Comparison of ENCODE assay signal across 12 mouse cellular contexts in the genomic region with DNA sequence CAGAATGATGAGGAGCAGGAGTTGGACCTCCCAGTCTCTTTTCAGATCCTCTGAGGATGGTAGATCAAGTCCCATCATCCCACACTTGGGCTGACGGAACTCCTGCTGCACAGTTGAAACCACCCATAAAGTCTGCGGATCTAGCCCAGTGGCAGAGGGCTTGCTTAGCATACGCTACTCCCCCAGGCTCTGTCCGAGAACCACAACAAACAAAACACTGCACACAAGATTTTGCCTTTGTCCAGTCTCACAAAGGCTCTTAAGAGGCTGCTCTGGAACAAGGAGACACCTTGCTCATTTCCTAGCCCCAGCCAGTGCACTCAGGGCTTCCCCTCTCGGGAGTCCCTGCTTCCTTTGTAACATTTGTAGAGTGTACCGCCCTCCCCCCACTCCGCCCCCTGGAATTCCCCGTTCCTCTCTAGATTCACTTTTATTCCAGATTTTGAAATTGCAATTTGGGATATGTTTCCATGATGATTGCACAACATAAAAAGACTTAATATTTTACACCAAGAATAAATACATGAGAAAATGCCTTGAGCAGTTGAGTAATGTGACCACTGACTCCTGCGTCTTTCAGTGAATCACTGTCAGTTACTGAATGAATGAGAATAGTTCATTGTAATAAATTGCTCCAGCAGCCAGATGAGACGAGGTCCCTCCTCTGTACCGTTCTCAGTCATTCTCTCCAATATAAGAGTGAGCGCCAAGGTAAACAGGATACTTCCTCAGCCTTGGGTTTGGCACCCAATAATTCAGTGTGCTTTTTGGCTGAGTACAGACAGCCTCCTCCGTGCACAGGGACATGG.
A peak's percentile ranks its signal among the peaks of the same experiment; 100 is the strongest.
DNase-seq lines count a peak whose midpoint lies in the region; ATAC-seq and TF ChIP-seq lines count a peak whose summit lies in the region.
"Had no signal": no experiment of that assay in that cellular context is flagged by ENCODE, and none has a peak within 500 bp of the region (broad histone marks: within the 10 kb centered on the region; RNA-seq: fewer than 3 reads in every experiment).

No protein-coding gene starts in this region.

- TF ChIP-seq POLR2A in heart, adult 2 months (IDR thresholded peaks at IDR 0.05; ENCODE audit: insufficient read depth, low read depth, low read length) = no peak

- TF ChIP-seq CTCF in heart, adult 2 months (IDR thresholded peaks at IDR 0.05) = no peak
- TF ChIP-seq CTCF in Patski (IDR thresholded peaks at IDR 0.05) = no peak
- TF ChIP-seq CTCF in layer of hippocampus, adult 2 months (conservative IDR thresholded peaks at IDR 0.05) = no peak

- H3K27ac ChIP-seq in heart, adult 2 months = peak overlapping the region; percentile 45; the same call in 1 of the 2 replicates
- H3K27ac ChIP-seq in heart, embryonic 11.5 days (ENCODE audit: low read depth, low read length) = no peak overlapping the region
- peak overlapping the region; percentile 53; the same call in 1 of the 2 replicates for H3K27ac ChIP-seq in heart, embryonic 13.5 days (replicated peaks)
- H3K27ac ChIP-seq in lung, embryonic 16.5 days (ENCODE audit: low read length) = peak overlapping the region; percentile 69
- no peak overlapping the region for H3K27ac ChIP-seq in layer of hippocampus, adult 2 months
- H3K27ac ChIP-seq: forebrain, embryonic 15.5 days; neural tube, embryonic 12.5 days had no signal

- peak; percentile 64 to 66 for DNase-seq in heart, adult 2 months
- peak; percentile 87 for DNase-seq in Patski (ENCODE audit: low read depth, low spot score)
- no peak for DNase-seq in layer of hippocampus, adult 2 months (ENCODE audit: low spot score in 2 of 2)
- DNase-seq in left cerebral cortex, postnatal 25 days (ENCODE audit: low spot score in 2 of 2) = no peak
- no peak for DNase-seq in spleen, postnatal 36 days (ENCODE audit: low spot score in 2 of 2)
- DNase-seq: right cerebral cortex, postnatal 25 days had no signal

- WGBS in heart, adult 2 months = 43% methylated on average over 13 of the region's 13 CpGs
- 69% methylated on average over 13 of the region's 13 CpGs for WGBS in heart, embryonic 11.5 days (ENCODE audit: insufficient replicate concordance)
- WGBS in heart, embryonic 13.5 days = 67% methylated on average over 13 of the region's 13 CpGs
- 38% methylated on average over 13 of the region's 13 CpGs for WGBS in lung, embryonic 16.5 days

- H3K9me3 ChIP-seq in heart, embryonic 11.5 days (replicated peaks; ENCODE audit: control insufficient read depth, low read length) = no peaks in the 10 kb centered on the region
- no peaks in the 10 kb centered on the region for H3K9me3 ChIP-seq in heart, embryonic 13.5 days
- H3K9me3 ChIP-seq in lung, embryonic 16.5 days (ENCODE audit: control insufficient read depth, low read length) = no peaks in the 10 kb centered on the region
- H3K9me3 ChIP-seq: forebrain, embryonic 15.5 days; neural tube, embryonic 12.5 days had no signal

- CTCF ChIA-PET in Patski (lab: Charles Lee) = interaction anchor here (1.1 to 1.6 kb wide), 3 partner anchors 8 to 55 kb away, joined by 3 to 4 read pairs (median 4); no protein-coding TSS in a partner anchor

- no peaks in the 10 kb centered on the region for H3K27me3 ChIP-seq in heart, adult 2 months (ENCODE audit: control insufficient read depth, insufficient read depth, low read length)
- H3K27me3 ChIP-seq in heart, embryonic 11.5 days (ENCODE audit: control insufficient read depth, insufficient read depth, low read length) = no peaks in the 10 kb centered on the region
- H3K27me3 ChIP-seq in Patski = no peaks in the 10 kb centered on the region
- H3K27me3 ChIP-seq in heart, embryonic 13.5 days (replicated peaks) = no peaks in the 10 kb centered on the region
- H3K27me3 ChIP-seq in lung, embryonic 16.5 days (ENCODE audit: control insufficient read depth, insufficient read depth, low read depth, low read length) = no peaks in the 10 kb centered on the region
- H3K27me3 ChIP-seq: forebrain, embryonic 15.5 days; neural tube, embryonic 12.5 days had no signal

- H3K79me2 ChIP-seq in heart, adult 2 months (replicated peaks; ENCODE audit: control insufficient read depth, insufficient read depth, low read length) = no peaks in the 10 kb centered on the region

- H3K9ac ChIP-seq in heart, adult 2 months (ENCODE audit: low read depth, low read length) = no peak overlapping the region
- no peak overlapping the region for H3K9ac ChIP-seq in heart, embryonic 11.5 days (ENCODE audit: low read depth, low read length)
- no peak overlapping the region for H3K9ac ChIP-seq in heart, embryonic 13.5 days
- H3K9ac ChIP-seq in lung, embryonic 16.5 days (ENCODE audit: low read length) = peak overlapping the region; percentile 8; the same call in 1 of the 2 replicates
- H3K9ac ChIP-seq: forebrain, embryonic 15.5 days; neural tube, embryonic 12.5 days had no signal

- no peak overlapping the region for H3K4me3 ChIP-seq in heart, adult 2 months
- no peak overlapping the region for H3K4me3 ChIP-seq in heart, embryonic 11.5 days (ENCODE audit: low read depth, low read length)
- H3K4me3 ChIP-seq in heart, embryonic 13.5 days = no peak overlapping the region
- no peak overlapping the region for H3K4me3 ChIP-seq in lung, embryonic 16.5 days (ENCODE audit: low read length)
- H3K4me3 ChIP-seq in layer of hippocampus, adult 2 months = no peak overlapping the region
- H3K4me3 ChIP-seq: forebrain, embryonic 15.5 days; neural tube, embryonic 12.5 days had no signal

- in situ Hi-C loops in Patski (cut with MboI; ENCODE audit: low pct_unique_long_range_greater_than_20kb) = loop anchor here (5.0 to 10.0 kb wide), 2 partner anchors 135 to 338 kb away; no protein-coding TSS in a partner anchor

- TF ChIP-seq EP300 in heart, adult 2 months (IDR thresholded peaks at IDR 0.05; ENCODE audit: insufficient read depth, low read depth, low read length) = 0 out of 2 replicates have a peak, but pooled peaks have one; percentile 24

- POLR2A ChIA-PET in Patski (lab: Charles Lee) = no interaction called here

- H3K4me2 ChIP-seq in heart, embryonic 11.5 days = no peak overlapping the region
- H3K4me2 ChIP-seq in heart, embryonic 13.5 days = no peak overlapping the region
- no peak overlapping the region for H3K4me2 ChIP-seq in lung, embryonic 16.5 days (ENCODE audit: low read depth, low read length)
- H3K4me2 ChIP-seq: forebrain, embryonic 15.5 days; neural tube, embryonic 12.5 days had no signal

- ATAC-seq in heart, embryonic 11.5 days (replicated peaks; ENCODE audit: insufficient number of reproducible peaks, low FRiP score, low TSS enrichment) = no peak
- ATAC-seq in Patski = peak; percentile 77
- ATAC-seq in heart, embryonic 13.5 days (ENCODE audit: extremely low read depth, insufficient number of reproducible peaks, low FRiP score, low TSS enrichment) = no peak
- ATAC-seq in lung, embryonic 16.5 days (ENCODE audit: low read depth) = no peak
- ATAC-seq: forebrain, embryonic 15.5 days; hindbrain, embryonic 16.5 days had no signal

- H3K4me1 ChIP-seq in heart, adult 2 months (ENCODE audit: control insufficient read depth, insufficient read depth, low read length) = peaks cover 26% of the 10 kb centered on the region
- peaks cover 21% of the 10 kb centered on the region; the same call in 1 of the 2 replicates for H3K4me1 ChIP-seq in heart, embryonic 11.5 days (ENCODE audit: control insufficient read depth, insufficient read depth, low read length)
- H3K4me1 ChIP-seq in heart, embryonic 13.5 days = peaks cover 54% of the 10 kb centered on the region
- peaks cover 43% of the 10 kb centered on the region for H3K4me1 ChIP-seq in lung, embryonic 16.5 days (replicated peaks; ENCODE audit: control insufficient read depth, insufficient read depth, low read length)

- intact Hi-C loops in heart, adult 2 months (cut with DNase I) = loop anchor here (5.0 kb wide), 3 partner anchors 40 to 295 kb away; no protein-coding TSS in a partner anchor
- intact Hi-C loops in left cerebral cortex, postnatal 25 days (cut with DNase I) = no loop called here

- no peaks in the 10 kb centered on the region for H3K36me3 ChIP-seq in heart, adult 2 months (ENCODE audit: control insufficient read depth, insufficient read depth, low read length)
- no peaks in the 10 kb centered on the region for H3K36me3 ChIP-seq in heart, embryonic 11.5 days (ENCODE audit: control insufficient read depth, insufficient read depth, low read length)
- 0 out of 2 replicates have a peak, but pooled peaks cover 2% of the 10 kb centered on the region for H3K36me3 ChIP-seq in heart, embryonic 13.5 days
- 0 out of 2 replicates have a peak, but pooled peaks cover 2% of the 10 kb centered on the region for H3K36me3 ChIP-seq in lung, embryonic 16.5 days (ENCODE audit: control insufficient read depth, insufficient read depth, low read length)
- H3K36me3 ChIP-seq: forebrain, embryonic 15.5 days; neural tube, embryonic 12.5 days had no signal

Comparison
In these comparisons a context has a peak if more than half of its experiments do, and no peak if none do; other contexts are left out.
1. H3K27ac ChIP-seq: peak in heart, adult 2 months (single experiment), heart, embryonic 13.5 days (single experiment) and lung, embryonic 16.5 days (single experiment); none in heart, embryonic 11.5 days (single experiment) and layer of hippocampus, adult 2 months (single experiment).
2. DNase-seq: peak in heart, adult 2 months (2 of 2) and Patski (single experiment); none in layer of hippocampus, adult 2 months (0 of 2), left cerebral cortex, postnatal 25 days (0 of 2) and spleen, postnatal 36 days (0 of 2).